Mouse (Mus musculus) small intestine, adult 2 months (tissue): ENCODE measurements around the gene Arhgap29. TPM values are rescaled to one million over a fixed set of nuclear protein-coding genes. Genes with fewer than 3 reads are reported as not detected.

Source experiments
- H3K27ac ChIP-seq: fragments of 200-500 bp; 2 replicates; pipeline ENCODE4 v1.5.1; 2012; ENCODE audit warnings: low read depth, low read length, control low read depth, inconsistent platforms; ENCODE audit not compliant: insufficient read depth
- H3K27me3 ChIP-seq: fragments of 200-500 bp; 2 replicates; pipeline ENCODE4 v1.6.1; 2012; ENCODE audit warnings: mild to moderate bottlenecking, moderate library complexity, low read length, inconsistent platforms; ENCODE audit not compliant: control insufficient read depth, insufficient read depth
- H3K36me3 ChIP-seq: fragments of 200-500 bp; 2 replicates; pipeline ENCODE4 v1.6.1; 2012; ENCODE audit warnings: mild to moderate bottlenecking, low read length, control low read depth, inconsistent platforms; ENCODE audit not compliant: control insufficient read depth, insufficient read depth
- H3K4me1 ChIP-seq: fragments of 200-500 bp; 2 replicates; pipeline ENCODE4 v1.6.1; 2012; ENCODE audit warnings: low read length, inconsistent platforms, mixed read lengths; ENCODE audit not compliant: control insufficient read depth, insufficient read depth, insufficient read length
- H3K4me3 ChIP-seq: fragments of 200-500 bp; 2 replicates; pipeline ENCODE4 v1.5.1; 2012; ENCODE audit warnings: low read depth, mild to moderate bottlenecking, control low read depth, inconsistent platforms, low read length, moderate library complexity
- CTCF ChIP-seq: fragments of 200-500 bp; IDR thresholded peaks from 2 replicates; pipeline ENCODE4 v1.5.1; 2012; ENCODE audit warnings: low read depth, mild to moderate bottlenecking, control low read depth, inconsistent platforms, low read length, moderate library complexity, mixed read lengths; ENCODE audit not compliant: insufficient replicate concordance, insufficient read length; ENCODE audit errors: extremely low read depth
- POLR2A ChIP-seq: fragments of 200-500 bp; IDR thresholded peaks from 2 replicates; pipeline ENCODE4 v1.6.1; 2012; ENCODE audit warnings: low read depth, mild to moderate bottlenecking, control low read depth, inconsistent platforms, low read length, moderate library complexity
- WGBS: fragments of 180-500 bp; shearing (Covaris S2); methylation state at CpG from one replicate; pipeline ENCODE4 v1.1.7; 2018; 5-methylcytosine and 5-hydroxymethylcytosine counted together
- polyA plus RNA-seq: library from polyadenylated mRNA; depleted of rRNA; stranded (reverse); fragments of >200 nt; gene quantifications from 2 replicates; pipeline ENCODE4 v1.2.3, GENCODE M21; 2012; rRNA removed

Gene Arhgap29
- polyA plus RNA-seq, 1 experiment = 3.3 TPM

DNA sequence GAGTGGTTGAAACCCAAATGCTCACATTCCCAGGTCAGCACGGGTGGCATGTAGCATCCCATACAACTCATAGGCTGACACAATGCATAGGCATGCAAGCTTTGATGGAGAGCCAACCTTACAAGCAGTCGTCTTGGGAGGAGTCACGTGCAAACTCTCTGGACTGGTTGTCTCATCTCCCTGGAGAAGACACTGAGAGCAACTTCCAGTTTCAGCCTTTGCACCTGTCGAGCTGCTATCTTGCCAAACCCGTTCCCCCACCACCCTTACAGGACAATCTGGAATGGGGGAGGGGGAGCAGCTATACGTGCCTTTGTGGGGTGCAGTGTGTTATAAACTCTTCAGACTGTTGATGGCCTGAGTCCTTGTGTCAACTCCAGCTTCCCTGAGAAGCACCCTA lies 96.8 kb downstream of the Arhgap29 start:
- no peaks in the 10 kb centered on the region for H3K36me3 ChIP-seq
- no peak for TF ChIP-seq CTCF
- no peak overlapping the region for H3K27ac ChIP-seq
- 24% methylated on average over 6 of the region's 6 CpGs for WGBS
- H3K27me3 ChIP-seq = 0 out of 2 replicates have a peak, but pooled peaks cover 10% of the 10 kb centered on the region
- H3K4me3 ChIP-seq = no peak overlapping the region
- peaks cover 13% of the 10 kb centered on the region for H3K4me1 ChIP-seq

DNA sequence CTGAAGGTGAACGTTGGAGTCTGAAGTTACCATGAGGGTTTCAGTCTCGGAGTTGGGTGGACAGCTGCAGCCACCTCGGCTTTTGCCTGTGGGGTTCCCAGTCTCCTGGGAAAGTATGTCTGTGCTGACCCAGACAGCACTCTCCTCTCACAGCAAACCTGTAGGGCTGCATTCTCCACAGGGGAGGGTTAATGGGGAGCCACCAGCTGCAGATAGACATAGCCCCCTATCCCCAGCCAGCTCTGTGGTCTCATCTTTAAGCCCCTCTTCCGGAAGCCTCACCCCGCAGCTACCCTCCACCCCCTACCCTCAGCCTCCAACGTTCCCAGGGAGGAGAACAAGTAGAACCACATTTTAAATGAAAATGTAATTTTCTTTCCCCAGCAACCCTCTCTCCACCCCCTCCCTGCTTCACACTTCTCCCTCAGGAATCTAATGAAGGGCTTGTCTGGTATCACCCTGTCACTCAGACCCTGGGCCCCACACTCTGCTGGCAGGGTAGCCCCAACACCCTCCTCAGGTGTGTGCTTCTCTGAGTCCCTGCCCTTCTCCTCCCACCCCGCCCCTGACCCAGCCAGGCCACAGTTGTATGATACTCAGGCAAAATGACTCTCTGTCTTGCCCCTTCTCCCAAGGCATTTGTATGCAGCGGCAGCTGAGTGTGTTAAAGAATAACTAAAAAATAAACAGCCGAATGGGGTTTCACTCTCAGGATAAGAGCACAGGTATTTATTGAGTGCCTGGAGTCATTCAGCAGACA lies 106.3 kb downstream of the Arhgap29 start:
- no peak for TF ChIP-seq CTCF
- TF ChIP-seq POLR2A = no peak
- no peak overlapping the region for H3K4me3 ChIP-seq
- H3K27ac ChIP-seq = no peak overlapping the region
- WGBS = 37% methylated on average over 9 of the region's 9 CpGs
- H3K36me3 ChIP-seq = no peaks in the 10 kb centered on the region
- no peaks in the 10 kb centered on the region for H3K27me3 ChIP-seq
- H3K4me1 ChIP-seq = peaks cover 4% of the 10 kb centered on the region; the same call in 1 of the 2 replicates

DNA sequence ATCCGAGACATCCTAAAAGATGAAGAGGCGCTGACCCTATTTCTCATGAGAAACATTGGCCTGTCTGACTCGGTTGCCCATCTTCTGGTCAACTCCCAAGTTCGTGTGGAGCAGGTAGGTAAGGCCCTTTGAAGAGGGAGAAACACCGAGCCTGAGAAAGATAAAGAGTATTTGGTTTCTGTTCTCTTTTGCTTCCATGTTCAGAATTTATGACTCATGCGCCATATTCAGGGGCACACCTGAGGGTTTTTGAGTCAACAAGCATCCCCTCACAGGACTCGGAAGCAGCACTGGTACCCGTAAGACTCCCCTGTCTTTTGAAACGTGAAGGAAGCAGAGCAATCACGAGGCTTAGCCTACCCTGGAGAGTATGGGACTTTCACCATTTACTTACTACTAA lies 110.2 kb downstream of the Arhgap29 start:
- H3K27me3 ChIP-seq = no peaks in the 10 kb centered on the region
- TF ChIP-seq CTCF (no peak), POLR2A (no peak)
- no peak overlapping the region for H3K4me3 ChIP-seq
- H3K27ac ChIP-seq = no peak overlapping the region
- H3K36me3 ChIP-seq = no peaks in the 10 kb centered on the region
- peaks cover 4% of the 10 kb centered on the region; the same call in 1 of the 2 replicates for H3K4me1 ChIP-seq
- WGBS = 83% methylated on average over 10 of the region's 10 CpGs

DNA sequence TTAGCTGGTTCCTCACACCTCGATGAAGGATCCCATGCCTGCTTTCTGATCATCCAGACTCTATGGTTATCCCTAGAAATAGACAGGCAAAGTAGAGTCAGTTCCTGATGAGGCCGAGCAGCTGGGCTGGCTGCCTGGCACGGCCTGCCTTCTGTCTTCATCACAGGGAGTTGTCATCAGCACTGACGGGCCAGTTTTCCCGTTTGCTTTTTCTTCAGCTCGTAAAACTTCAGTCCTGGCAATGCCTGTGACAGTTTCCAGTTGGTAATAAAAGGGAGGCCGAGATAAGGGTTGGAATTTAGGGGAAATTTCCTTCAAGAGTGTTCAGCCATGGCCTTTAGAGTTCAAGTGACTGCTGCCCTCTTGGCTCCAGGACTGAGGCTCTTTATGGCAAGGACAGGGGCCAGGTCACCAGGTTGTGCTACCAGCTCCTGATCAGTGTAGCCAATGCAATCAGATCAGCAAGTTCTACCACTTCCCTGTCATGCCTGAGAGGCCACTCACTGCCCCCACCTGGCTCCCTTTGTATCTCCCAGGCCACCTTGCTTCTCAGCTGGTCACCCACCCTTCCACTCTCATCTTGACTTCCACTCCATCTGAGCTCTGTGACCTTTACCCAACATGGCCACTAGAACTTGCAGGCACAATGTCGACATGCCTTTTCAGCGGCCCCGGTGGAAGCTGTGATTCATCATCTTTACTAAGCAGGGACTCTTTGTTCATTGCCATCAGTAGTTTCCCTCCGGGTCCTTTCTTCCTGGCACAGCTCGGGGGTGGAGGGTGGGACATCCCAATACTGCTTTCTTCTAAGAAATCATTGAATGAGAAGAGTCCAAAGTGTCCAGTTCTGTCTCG lies 112.4 kb downstream of the Arhgap29 start:
- Histone ChIP-seq H3K4me1 (no peaks in the 10 kb centered on the region), H3K27me3 (no peaks in the 10 kb centered on the region), H3K36me3 (no peaks in the 10 kb centered on the region), H3K27ac (no peak overlapping the region), H3K4me3 (no peak overlapping the region)
- WGBS = 52% methylated on average over 13 of the region's 13 CpGs
- no peak for TF ChIP-seq CTCF
- no peak for TF ChIP-seq POLR2A

Other genes with a start within 250 kb of the Arhgap29 start
- 6.2 and 8.6 TPM in 2 replicates for gene F3, start 229.0 kb upstream of the Arhgap29 start, polyA plus RNA-seq
- gene Abcd3, start 137.2 kb upstream of the Arhgap29 start, polyA plus RNA-seq = 5.8 and 13.0 TPM in 2 replicates
- 0.05 and 0.20 TPM in 2 replicates for gene Abca4, start 91.9 kb downstream of the Arhgap29 start, polyA plus RNA-seq